Mouse (Mus musculus): Measurements from ENCODE around the gene Pias4.

Pias4 gene

DNA sequence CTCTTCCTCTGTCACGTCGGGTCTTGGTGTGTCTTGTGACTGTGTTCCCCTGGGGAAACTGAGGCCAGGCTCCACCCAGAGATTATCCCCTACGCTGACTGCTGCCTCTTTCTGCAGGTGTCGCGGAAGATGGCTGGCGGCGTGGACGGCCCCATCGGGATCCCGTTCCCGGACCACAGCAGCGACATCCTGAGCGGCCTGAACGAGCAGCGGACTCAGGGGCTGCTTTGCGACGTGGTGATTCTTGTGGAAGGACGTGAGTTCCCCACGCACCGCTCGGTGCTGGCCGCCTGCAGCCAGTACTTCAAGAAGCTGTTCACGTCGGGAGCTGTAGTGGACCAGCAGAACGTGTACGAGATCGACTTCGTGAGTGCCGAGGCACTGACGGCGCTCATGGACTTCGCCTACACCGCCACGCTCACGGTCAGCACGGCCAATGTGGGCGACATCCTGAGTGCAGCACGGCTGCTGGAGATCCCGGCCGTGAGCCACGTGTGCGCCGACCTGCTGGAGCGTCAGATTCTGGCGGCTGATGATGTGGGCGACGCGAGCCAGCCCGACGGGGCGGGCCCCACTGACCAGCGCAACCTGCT, 23.8 kb downstream of the Pias4 start:
- in situ Hi-C loops (cut with MboI; ENCODE audit: unreplicated experiment in 2 of 2), result no loop called here

DNA sequence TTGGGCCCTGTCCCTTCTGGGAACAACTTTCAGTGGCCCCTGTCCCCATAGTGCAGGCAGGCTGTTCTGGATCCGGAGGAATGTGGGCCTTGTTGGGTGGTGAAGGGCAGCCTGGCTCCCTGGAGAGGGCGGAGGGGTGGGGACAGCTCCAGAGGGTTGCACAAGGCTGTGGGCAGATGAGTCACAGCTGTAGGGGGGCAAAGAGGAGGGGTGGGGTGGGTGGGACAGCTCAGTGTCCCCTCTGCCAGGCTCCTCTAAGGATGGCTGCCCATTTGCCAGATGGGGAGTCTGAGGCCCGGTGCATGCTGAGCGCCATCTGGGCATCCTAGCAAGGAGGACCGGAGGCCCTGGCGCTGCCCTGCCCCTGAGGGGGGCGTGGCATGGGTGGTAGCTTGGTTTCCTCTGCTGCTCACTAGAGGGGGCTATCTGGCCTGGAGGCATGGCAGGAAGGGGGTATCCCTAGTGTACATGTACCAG, 24.5 kb downstream of the Pias4 start:
- in situ Hi-C loops (cut with MboI; ENCODE audit: unreplicated experiment in 2 of 2), result no loop called here

DNA sequence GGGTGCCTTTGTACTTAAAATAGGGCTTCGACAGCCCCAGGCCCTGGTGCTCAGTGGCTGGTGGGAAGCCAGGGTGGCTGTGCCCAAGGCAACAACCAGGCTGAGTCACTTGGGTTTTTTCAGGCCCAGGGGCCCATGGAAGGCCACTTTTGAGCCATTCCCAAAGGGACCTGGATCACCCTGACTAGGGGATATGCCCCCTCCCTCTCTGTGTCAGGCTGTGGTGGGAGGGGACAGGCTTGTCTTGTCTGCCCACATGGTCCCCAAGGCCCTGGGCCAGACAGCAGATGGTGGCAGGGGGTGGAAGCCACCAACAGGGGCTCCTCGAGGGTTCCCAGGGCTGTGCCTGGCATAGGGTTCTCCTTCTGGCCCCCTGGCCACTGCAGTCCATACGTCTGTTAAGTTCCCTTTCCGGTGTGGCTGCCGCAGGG, 25.2 kb downstream of the Pias4 start:
- in situ Hi-C loops (cut with MboI; ENCODE audit: unreplicated experiment in 2 of 2), result no loop called here

DNA sequence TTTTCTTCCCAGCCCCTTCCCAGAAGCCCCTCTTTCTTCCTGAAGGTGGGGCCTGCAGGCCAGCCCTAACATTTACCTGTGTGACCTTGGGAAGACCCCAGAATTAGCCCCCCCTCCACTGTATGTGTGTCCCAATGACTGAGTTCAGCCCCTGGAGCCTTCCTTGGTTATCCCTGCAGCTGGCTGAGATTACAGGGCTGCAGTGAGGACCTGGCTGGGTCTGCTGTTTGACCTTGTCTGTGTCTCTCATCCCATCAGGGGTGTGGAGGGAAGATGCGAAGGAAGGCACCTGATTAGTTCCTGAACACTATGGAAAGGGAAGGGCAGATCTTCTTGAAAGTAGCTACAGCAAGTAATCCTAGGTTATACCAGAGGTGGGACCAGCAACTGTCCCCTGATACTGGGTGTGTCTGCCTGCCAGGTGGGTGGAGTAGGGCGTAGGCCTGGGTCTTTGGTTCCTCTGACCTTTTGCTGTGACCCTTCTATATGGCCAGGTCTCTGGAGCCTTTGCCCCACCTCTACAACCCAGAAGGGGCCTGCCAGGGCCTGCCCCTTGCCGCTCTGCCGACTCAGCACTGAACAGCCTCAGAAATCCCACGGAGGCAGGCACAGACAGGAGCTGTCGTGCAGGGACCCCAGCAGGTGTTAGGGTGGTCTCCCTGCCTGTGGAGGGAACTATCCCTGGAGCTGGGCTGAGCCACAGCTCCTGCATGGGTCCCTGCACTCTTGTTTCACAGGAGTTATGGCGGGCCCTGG, 26.1 kb downstream of the Pias4 start:
- in situ Hi-C loops (cut with MboI; ENCODE audit: unreplicated experiment in 2 of 2), result no loop called here

GRCm38 (mm10) chr10:81140717-81141454, 26.8 kb downstream of the Pias4 start:
- in situ Hi-C loops (cut with MboI; ENCODE audit: unreplicated experiment in 2 of 2), result no loop called here

DNA sequence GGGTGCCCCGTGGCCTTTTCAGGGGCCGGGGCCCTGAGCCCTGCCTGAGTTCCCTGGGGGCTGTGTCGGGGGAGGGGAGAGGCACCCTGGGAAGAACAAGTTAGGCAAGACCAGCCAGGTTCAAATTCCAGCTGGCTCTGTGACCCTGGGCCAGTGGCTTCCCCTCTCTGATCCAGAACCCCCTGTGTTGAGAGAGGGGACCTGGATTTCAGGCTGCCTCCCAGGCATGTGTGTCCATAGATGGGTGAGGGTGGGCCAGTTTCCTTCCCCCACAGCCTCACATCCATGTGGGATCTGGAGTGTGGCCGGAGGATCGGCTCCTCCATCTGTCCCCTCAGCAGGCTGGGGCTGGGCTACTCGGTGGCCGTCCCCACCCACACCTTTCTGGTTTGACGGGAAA, 27.7 kb downstream of the Pias4 start:
- in situ Hi-C loops (cut with MboI; ENCODE audit: unreplicated experiment in 2 of 2), result no loop called here

DNA sequence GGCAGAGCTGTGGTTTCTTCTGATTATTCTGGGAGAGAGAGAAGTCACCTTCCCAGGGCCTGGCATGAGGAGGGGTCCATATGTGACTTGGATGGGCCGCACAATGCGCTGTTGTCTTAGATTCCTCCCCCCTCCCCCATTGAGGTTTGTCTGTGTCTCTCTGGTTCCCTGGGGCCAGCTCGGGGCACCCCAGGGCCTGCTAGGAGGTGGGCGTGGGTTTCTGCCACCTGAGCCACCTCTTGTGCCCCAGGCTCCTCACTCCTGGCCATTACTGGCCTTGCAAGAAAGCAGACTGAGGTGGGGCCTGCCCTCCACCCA, 28.2 kb downstream of the Pias4 start:
- in situ Hi-C loops (cut with MboI; ENCODE audit: unreplicated experiment in 2 of 2), result no loop called here

DNA sequence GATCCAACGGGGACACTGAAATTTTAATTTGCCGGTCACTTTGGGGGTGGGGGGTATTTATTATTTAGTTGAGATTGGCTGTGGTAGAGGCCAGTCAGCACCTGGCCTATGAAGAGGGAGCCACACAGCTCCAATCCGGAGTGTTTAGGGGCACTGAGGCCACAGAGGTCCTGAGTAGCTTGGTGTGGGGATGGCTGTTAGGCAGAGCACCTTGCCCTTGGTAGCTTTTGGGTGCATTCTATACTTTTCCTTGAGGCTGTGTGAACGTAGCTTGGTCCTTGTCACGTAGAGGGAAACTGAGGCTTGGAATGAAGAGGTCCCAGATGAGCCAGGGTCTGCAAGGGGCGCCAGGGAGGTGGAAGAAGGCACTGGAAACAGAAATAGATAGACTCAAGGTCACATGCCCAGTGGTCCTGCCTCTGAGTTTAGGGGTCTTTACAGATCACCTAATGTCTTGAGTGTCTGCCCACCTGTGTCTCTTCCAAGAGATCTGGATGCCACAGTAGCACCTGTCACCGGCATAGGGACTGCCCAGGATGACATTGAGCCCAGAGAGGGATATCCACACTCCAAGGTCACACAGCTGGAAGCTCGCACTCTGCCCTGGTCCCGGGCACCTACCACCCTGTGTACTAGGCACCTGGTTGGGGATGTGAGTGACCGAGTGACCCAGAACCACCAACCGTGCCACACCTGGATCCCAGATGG, 28.7 kb downstream of the Pias4 start:
- in situ Hi-C loops (cut with MboI; ENCODE audit: unreplicated experiment in 2 of 2), result no loop called here

DNA sequence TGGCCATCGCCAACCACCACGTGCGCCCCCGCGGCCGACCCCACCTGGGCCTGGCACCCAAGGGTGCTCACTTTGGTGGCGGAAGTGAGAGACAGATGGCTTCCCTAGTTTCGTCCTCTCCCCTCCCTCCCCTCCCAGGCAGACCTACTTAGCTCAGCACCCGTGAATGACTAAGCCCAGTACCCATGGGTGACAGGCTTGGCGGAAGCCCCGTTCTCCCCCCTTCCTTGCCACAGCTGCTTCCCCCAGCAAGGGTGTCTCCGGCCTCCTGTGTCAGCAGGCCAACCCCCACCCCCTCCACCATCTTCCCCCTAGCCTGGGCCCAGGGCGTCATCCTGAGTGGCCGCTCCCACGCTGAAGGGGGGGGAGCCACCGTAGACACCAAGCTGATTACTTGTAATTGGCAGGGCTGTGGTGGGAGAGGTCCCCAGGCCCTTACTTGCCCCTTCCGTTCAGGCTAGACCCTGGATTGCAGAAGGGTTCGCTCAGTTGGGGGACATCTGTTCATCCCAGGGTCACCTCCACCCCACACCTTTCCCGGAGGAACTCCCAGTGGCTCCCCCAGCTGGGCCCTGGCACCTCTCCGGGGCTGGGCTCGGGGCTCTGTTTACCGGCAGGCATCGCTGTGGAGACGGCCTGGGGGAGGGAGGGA, 29.5 kb downstream of the Pias4 start:
- in situ Hi-C loops (cut with MboI; ENCODE audit: unreplicated experiment in 2 of 2), result no loop called here

DNA sequence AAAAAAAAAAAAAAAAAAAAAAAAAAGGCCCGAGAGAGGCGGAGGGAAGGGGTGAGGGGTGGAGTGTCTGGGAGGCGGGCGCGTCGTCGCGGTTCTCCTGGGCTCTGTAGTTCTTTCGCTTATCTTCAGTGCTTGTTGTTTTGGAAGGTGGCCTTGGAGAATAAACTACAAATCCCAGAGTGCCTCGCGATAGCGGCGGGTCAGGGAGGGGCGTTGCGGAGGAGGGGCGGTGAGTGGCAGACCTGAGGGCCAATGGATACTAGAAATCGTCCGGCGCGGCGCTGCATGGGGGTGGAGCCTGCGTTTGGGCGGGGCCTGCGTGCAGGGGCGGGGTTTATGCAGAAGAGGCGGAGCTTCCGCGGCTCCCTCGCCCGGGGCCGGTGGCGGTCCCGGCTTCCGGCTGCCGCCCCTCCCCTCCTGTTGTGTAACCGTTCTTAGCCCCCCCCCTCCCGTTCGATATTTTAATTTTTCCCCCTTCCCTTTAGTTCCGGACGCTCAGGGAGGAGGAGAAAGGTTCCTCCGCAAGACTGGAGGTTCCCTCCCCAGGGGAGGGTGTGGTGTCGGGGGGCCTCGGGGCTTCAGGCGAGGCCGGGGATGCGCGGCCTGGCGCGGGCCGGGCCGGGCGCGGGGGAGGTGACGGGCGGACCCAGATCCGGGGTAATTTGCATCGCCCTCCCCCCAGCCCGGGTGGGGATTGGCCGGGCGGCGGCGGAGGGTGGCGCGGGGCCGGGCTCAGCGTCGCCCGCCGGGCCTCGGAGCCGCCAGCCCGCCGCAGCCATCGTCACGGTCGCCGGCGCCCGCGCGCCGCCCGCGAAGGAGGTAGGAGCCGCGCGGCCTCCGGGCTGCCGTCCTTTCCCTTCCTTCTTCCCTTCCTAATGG, 30.2 kb downstream of the Pias4 start:
- in situ Hi-C loops (cut with MboI; ENCODE audit: unreplicated experiment in 2 of 2), result no loop called here

- in situ Hi-C loops (cut with MboI; ENCODE audit: unreplicated experiment in 2 of 2), result no loop called here
Measured at GRCm38 (mm10) chr10:81136706-81137231, 31.0 kb downstream of the Pias4 start.

GRCm38 (mm10) chr10:81135831-81136705, 31.7 kb downstream of the Pias4 start:
- in situ Hi-C loops (cut with MboI; ENCODE audit: unreplicated experiment in 2 of 2), result no loop called here

DNA sequence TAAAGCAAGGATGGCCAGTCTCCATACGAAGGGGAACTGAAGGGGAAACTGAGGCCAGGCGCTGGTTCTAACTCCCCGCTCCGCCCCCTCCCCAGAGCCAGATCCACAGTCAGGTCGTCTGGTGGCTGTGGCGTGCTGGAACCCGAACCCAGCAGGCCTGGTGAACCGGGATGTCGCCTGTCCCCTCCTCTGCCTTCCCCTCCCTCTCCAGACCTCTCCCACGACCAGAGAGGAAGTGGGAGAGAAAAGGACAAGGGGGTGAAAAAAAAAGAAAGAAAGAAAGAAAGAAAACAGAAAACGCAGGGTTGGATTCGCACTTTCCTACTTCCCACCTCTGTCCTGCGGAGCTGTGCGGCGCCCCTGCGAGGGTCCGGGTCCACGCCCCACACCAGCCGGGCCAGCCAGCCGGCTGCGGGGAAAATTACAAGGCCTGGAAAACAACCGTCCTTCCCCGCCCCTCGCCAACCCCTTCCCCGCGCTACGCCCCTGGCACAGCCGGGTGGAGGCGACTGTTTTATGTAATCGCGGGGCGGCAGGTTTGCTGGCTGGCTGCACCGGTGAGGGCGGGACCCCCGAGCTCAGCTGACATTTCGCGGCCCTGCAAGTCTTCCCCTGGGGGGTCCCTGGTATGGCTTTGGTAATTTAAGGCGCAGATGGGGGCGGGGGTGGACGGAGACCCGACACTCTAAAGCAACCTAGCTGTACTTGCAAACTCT, 32.6 kb downstream of the Pias4 start, which contains the start of gene Zbtb7a:
Gene Zbtb7a, plus strand, starts transcription at position 255 of the 716 bp plus-strand sequence.
- in situ Hi-C loops (cut with MboI; ENCODE audit: unreplicated experiment in 2 of 2), result loop anchor here in 1 of 2 experiments (5.0 kb wide), 1 partner anchor 32 kb away; the partner anchor contains the start of gene Pias4

DNA sequence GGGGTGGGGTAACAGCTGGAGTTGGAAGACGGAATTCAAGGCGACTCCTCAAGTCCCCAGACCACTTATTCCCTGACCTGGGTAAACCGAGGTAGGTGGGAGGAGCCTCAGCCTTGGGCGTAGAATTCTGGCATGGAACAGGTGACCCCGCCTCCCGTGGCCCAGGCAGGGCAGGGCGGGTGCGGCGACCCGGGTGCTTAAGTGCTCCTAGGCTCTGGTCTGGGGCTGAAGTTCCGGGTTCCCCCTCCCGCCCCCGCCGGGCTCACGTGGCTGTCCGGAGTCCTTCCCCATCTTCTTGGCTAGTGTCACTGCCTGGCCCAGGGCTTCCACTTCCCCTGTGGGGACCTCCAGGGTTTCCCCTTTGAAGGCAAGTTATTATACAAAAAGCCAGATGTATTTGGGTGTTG, 33.5 kb downstream of the Pias4 start:
- in situ Hi-C loops (cut with MboI; ENCODE audit: unreplicated experiment in 2 of 2), result loop anchor here in 1 of 2 experiments (5.0 kb wide), 1 partner anchor 33 kb away; the partner anchor contains the start of gene Pias4

DNA sequence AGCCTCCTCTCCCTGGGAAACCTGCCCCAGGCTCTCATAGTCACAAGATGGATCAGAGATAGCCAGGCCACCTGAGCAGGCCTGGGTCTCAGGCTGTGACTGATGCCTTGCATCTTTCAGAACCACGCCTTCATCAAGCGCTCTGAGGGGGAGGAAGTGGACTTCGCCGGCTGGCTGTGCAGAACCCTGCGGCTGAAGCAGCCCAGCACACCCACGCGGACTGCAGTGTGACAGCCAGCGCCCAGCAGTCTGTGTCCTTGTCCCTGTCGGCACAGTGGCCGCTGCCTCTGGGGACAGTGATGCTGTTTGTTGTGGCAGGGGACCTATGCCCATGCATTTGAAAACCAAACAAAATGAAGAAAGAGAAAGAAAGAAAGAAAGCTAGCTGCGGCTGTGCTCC, 44.2 kb downstream of the Pias4 start:
- in situ Hi-C loops (cut with MboI; ENCODE audit: unreplicated experiment in 2 of 2), result no loop called here

DNA sequence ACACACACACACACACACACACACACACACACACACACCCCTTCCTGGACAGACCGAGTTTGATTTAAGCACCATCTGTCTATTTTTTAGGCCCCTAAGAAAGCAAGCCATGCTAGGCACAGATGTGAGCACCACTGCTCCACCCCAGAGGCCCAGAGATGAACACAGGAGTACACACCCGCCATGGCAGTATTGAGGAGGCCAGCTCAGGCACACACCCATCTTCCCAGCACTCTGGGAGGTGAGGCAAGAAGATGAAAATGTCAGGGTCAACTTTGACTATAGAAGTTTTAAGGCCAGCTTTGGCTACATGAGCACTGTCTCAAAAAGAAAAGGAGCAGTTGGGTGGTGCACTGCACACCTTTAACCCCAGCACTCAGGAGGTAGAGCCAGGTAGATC, 44.8 kb downstream of the Pias4 start:
- in situ Hi-C loops (cut with MboI; ENCODE audit: unreplicated experiment in 2 of 2), result no loop called here

DNA sequence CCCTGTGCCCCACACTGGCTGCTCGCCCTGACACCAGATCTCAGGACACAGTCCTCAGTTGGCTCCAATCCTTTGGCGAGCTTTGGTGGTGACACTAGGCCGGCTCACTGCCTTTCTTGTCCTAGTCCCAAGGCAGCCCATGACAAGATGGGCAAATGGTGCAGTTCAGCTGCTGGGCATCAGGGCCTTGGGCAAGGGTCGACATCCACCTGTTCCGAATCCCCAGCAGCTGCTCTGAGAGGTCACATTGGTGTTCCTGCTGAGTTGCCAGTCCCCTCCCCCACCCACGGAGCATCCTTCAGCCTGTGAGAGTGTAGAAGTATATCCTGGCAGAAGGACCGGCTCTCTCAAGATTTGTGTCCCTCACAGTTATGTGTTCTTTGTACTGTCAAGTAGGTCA, 47.1 kb downstream of the Pias4 start:
- in situ Hi-C loops (cut with MboI; ENCODE audit: unreplicated experiment in 2 of 2), result no loop called here

DNA sequence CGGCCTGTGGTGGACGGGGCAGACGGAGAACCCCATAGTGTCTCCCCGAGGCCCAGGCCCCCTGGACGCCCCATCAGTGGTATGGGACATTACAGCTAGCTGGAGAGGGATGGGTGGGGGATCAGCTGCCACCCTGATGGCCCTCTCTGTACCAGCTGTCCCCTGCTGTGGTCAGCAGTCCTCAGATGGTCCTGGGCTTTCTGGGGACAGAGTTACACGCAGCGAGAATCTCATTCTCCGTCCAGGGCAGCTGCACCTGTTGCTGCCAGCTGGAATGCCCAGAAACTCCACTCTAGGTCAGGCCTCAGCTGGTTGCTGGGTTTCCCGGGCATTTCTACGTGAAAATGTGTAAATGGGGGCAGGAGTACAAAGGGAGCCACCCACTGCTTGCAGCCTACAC, 48.1 kb downstream of the Pias4 start:
- in situ Hi-C loops (cut with MboI; ENCODE audit: unreplicated experiment in 2 of 2), result no loop called here

All from v-Abl transformed pro-B cells (cell line).